Mouse (Mus musculus) kidney, embryonic 14.5 days (tissue): ENCODE data around the gene Fah. TPM values are rescaled to one million over a fixed set of nuclear protein-coding genes. Genes with fewer than 3 reads are reported as not detected.
A peak's percentile ranks its signal among the peaks of the same experiment; 100 is the strongest.

Source experiments
- ATAC-seq: fragments of 200-750 bp; cut with Nextera tagmentation; 2 replicates; pipeline ENCODE4 v1.8.0; 2017; ENCODE audit warnings: moderate number of reproducible peaks, mild to moderate bottlenecking, moderate TSS enrichment, moderate library complexity; ENCODE audit not compliant: low FRiP score, low TSS enrichment
- H3K27ac ChIP-seq: fragments of 300-500 bp; sonication (generic); 2 replicates; pipeline ENCODE4 v1.5.1; 2014; ENCODE audit warnings: low read depth, mild to moderate bottlenecking, low read length, moderate library complexity, mixed read lengths
- H3K27me3 ChIP-seq: fragments of 300-500 bp; sonication (generic); 2 replicates; pipeline ENCODE4 v1.6.1; 2014; ENCODE audit warnings: mild to moderate bottlenecking, low read length; ENCODE audit not compliant: control insufficient read depth, insufficient read depth
- H3K36me3 ChIP-seq: fragments of 300-500 bp; sonication (generic); 2 replicates; pipeline ENCODE4 v1.6.1; 2014; ENCODE audit warnings: low read length, mixed read lengths; ENCODE audit not compliant: control insufficient read depth, insufficient read depth
- H3K4me1 ChIP-seq: fragments of 300-500 bp; sonication (generic); 2 replicates; pipeline ENCODE4 v1.6.1; 2014; ENCODE audit warnings: low read length, mixed read lengths; ENCODE audit not compliant: control insufficient read depth, insufficient read depth
- H3K4me2 ChIP-seq: fragments of 300-500 bp; sonication (generic); replicated peaks from 2 replicates; pipeline ENCODE4 v1.6.1; 2014; ENCODE audit warnings: low read depth, mild to moderate bottlenecking, low read length
- H3K4me3 ChIP-seq: fragments of 300-500 bp; sonication (generic); 2 replicates; pipeline ENCODE4 v1.5.1; 2014; ENCODE audit warnings: mild to moderate bottlenecking, low read length
- H3K9ac ChIP-seq: fragments of 300-500 bp; sonication (generic); 2 replicates; pipeline ENCODE4 v1.6.1; 2014; ENCODE audit warnings: low read depth, mild to moderate bottlenecking, low read length, moderate library complexity
- H3K9me3 ChIP-seq: fragments of 300-500 bp; sonication (generic); 2 replicates; pipeline ENCODE4 v1.6.1; 2016; ENCODE audit warnings: low read length; ENCODE audit not compliant: control insufficient read depth
- WGBS: fragments of 180-500 bp; shearing (Covaris S2); extraction: QIAGEN DNeasy Blood & Tissue Kit; methylation state at CpG from one replicate; pipeline ENCODE4 v1.1.7; 2014; 5-methylcytosine and 5-hydroxymethylcytosine counted together
- polyA plus RNA-seq: library from polyadenylated mRNA; unstranded; fragments of >200 nt; fragmentation: Nextera tagmentation; extraction: Ambion mirVana; gene quantifications from 2 replicates; pipeline ENCODE4 v1.2.1, GENCODE M21; 2014

Gene Fah
- polyA plus RNA-seq, 1 experiment from 2014 or later = 3.8 TPM

DNA sequence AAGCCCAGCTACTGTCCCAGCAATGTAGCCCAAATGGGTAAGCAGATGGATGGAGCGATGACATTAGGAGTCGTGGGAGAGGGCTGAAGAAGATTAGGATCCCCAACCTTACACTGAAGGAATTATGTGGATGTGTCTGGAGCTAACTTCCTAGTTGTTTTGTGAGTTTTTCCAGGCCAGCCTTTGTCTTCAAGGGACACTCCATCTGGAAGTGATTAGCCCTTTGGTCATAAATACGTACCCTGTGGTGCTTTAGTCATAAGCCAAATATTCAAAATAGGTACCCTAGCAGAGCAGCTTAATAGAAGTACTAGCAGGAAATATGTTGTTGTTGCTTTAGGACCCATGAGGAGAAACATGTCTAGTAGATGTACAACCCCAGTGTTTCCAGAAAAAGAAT lies 49.2 kb downstream of the Fah start:
- Histone ChIP-seq H3K9me3 (no peaks in the 10 kb centered on the region), H3K9ac (no peak overlapping the region), H3K4me1 (no peaks in the 10 kb centered on the region), H3K27me3 (no peaks in the 10 kb centered on the region), H3K4me3 (no peak overlapping the region), H3K36me3 (no peaks in the 10 kb centered on the region), H3K27ac (no peak overlapping the region), H3K4me2 (no peak overlapping the region)
- ATAC-seq = no peak
- 68% methylated on average over 3 of the region's 3 CpGs for WGBS

DNA sequence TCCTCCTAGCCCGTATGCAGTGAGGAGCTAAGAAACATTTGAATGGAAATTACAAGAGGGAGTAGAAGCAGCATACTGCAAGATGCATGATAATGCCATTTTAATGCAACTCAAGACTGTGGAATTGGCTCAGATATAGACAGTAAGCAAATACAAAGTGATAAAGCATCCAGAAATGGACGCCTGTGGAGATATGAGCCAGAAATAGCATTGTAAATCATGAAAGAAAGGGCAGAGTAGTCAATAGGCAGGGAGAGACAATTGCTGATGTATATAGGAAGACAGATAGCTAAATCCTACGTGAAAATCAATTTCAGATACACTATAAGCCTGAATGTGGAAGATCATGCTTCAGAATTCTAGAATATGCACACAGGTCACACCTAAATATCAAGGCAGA lies 51.2 kb downstream of the Fah start:
- Histone ChIP-seq H3K4me3 (no peak overlapping the region), H3K36me3 (no peaks in the 10 kb centered on the region), H3K27me3 (no peaks in the 10 kb centered on the region), H3K9me3 (no peaks in the 10 kb centered on the region), H3K4me1 (no peaks in the 10 kb centered on the region), H3K4me2 (no peak overlapping the region), H3K27ac (no peak overlapping the region), H3K9ac (no peak overlapping the region)
- 75% methylated on average over 3 of the region's 3 CpGs for WGBS
- no peak for ATAC-seq

DNA sequence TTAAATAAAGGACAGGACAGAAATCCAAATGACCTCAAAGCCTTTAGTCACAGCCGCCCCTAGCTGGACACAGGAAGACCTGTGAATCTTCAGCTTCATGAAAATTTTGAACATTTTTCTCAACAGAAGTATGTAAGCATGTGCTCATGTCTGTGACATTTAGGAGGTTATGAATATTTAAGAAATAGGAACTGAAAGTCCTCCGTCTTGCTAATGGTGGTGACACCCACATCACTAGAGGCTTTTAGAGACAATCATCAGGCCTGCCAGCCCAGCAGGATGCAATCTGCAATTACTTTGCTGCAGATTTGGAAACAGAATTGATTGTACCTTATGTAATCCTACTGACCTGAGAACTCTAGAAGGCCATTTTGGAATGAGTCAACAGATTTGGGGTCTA lies 55.0 kb downstream of the Fah start:
- no peaks in the 10 kb centered on the region for H3K36me3 ChIP-seq
- H3K9me3 ChIP-seq = no peaks in the 10 kb centered on the region
- H3K4me3 ChIP-seq = no peak overlapping the region
- no peak overlapping the region for H3K27ac ChIP-seq
- 93% methylated on average over 2 of the region's 2 CpGs for WGBS
- ATAC-seq = no peak
- H3K4me2 ChIP-seq = no peak overlapping the region
- no peaks in the 10 kb centered on the region for H3K4me1 ChIP-seq
- no peak overlapping the region for H3K9ac ChIP-seq
- H3K27me3 ChIP-seq = no peaks in the 10 kb centered on the region

DNA sequence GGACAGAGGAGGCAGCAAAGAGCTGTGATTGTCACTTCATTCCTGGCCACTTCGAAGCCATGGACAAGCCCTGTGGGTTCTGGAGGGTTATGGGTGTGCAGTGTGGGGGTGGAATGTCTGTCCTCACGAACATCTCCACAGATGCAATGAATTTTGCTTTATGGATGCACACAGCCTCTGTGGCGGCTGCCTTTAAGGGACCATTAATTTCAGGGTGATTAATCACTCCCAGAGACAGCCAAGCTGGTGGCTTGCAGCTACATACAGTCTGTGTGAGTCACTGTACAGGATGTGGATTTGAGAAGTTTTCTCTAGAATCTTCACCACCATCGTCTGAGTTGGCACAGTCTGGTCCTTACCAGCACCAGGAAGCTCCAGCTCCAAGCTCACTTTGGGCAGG lies 59.9 kb downstream of the Fah start:
- H3K27ac ChIP-seq = no peak overlapping the region

DNA sequence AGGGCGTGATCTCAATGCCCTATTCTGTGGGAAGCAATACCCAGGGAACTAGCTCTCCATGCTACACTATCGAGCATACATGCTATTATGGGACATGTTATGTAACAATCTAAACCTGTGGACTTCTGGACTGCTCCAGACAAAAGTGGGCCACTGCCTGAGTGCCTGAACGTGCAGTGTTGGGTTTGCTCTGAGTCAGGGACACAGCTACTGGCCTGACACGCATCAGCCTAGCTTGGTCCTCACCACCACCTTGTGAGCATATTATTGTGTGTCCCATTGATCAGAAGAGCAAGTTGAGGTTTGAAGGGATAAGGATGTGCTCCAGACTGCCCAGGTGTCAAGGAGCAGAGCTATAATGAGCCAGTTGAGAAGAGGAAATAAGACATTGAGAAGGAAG lies 61.6 kb downstream of the Fah start:
- ATAC-seq = no peak
- WGBS = 81% methylated on average over 4 of the region's 4 CpGs

More for the DNA sequence above, 59.9 kb downstream of the Fah start:
- Histone ChIP-seq H3K9ac (no peak overlapping the region), H3K4me3 (no peak overlapping the region), H3K27me3 (no peaks in the 10 kb centered on the region), H3K9me3 (no peaks in the 10 kb centered on the region), H3K4me2 (no peak overlapping the region), H3K4me1 (no peaks in the 10 kb centered on the region), H3K36me3 (no peaks in the 10 kb centered on the region)
- 18% methylated on average over 4 of the region's 4 CpGs for WGBS
- ATAC-seq = peak; percentile 97

More for the DNA sequence above, 61.6 kb downstream of the Fah start:
- no peaks in the 10 kb centered on the region for H3K27me3 ChIP-seq
- H3K4me3 ChIP-seq = no peak overlapping the region
- H3K36me3 ChIP-seq = no peaks in the 10 kb centered on the region
- H3K27ac ChIP-seq = no peak overlapping the region
- H3K9ac ChIP-seq = no peak overlapping the region
- no peaks in the 10 kb centered on the region for H3K9me3 ChIP-seq
- no peak overlapping the region for H3K4me2 ChIP-seq
- H3K4me1 ChIP-seq = no peaks in the 10 kb centered on the region

Other genes starting within 250 kb of the Fah start
- 8.6 and 10.5 TPM in 2 replicates for gene Arnt2, start 196.5 kb downstream of the Fah start, polyA plus RNA-seq
- gene Gm2115, start 77.8 kb downstream of the Fah start, polyA plus RNA-seq = 0.07 TPM in 2 replicates
- gene Zfand6, start 83.2 kb upstream of the Fah start, polyA plus RNA-seq = 167 and 180 TPM in 2 replicates
- gene Olfr291, start 246.8 kb upstream of the Fah start, polyA plus RNA-seq = not detected in 2 replicates